Mouse (Mus musculus) thymus, adult 2 months (tissue): ENCODE results near the gene Prkag1. TPM values are rescaled to one million over a fixed set of nuclear protein-coding genes. Genes with fewer than 3 reads are reported as not detected.

Experiments used
- DNase-seq: peaks from one replicate; pipeline ENCODE4 v3.0.0; 2021
- H3K27ac ChIP-seq: fragments of 200-500 bp; 2 replicates; pipeline ENCODE4 v1.5.1; 2012; ENCODE audit warnings: low read length, control low read depth; ENCODE audit not compliant: control insufficient read depth, insufficient read depth
- H3K27me3 ChIP-seq: fragments of 200-500 bp; 2 replicates; pipeline ENCODE4 v1.6.1; 2012; ENCODE audit warnings: mild to moderate bottlenecking, low read length, moderate library complexity, mixed read lengths; ENCODE audit not compliant: control insufficient read depth, insufficient read depth
- H3K36me3 ChIP-seq: fragments of 200-500 bp; 2 replicates; pipeline ENCODE4 v1.6.1; 2012; ENCODE audit warnings: mild to moderate bottlenecking, low read length, moderate library complexity; ENCODE audit not compliant: control insufficient read depth, insufficient read depth
- H3K4me1 ChIP-seq: fragments of 200-500 bp; replicated peaks from 2 replicates; pipeline ENCODE4 v1.6.1; 2012; ENCODE audit warnings: low read length; ENCODE audit not compliant: control insufficient read depth, insufficient read depth
- H3K4me3 ChIP-seq: fragments of 200-500 bp; 2 replicates; pipeline ENCODE4 v1.5.1; 2012; ENCODE audit warnings: mild to moderate bottlenecking, low read length, control low read depth, moderate library complexity; ENCODE audit not compliant: control insufficient read depth, insufficient read depth
- CTCF ChIP-seq: fragments of 200-500 bp; IDR thresholded peaks from 2 replicates; pipeline ENCODE4 v1.5.1; 2012; ENCODE audit warnings: mild to moderate bottlenecking, control low read depth, low read length, moderate library complexity, borderline replicate concordance; ENCODE audit not compliant: control insufficient read depth, poor library complexity, insufficient read depth; ENCODE audit errors: extremely low read depth
- POLR2A ChIP-seq: fragments of 200-500 bp; IDR thresholded peaks from 2 replicates; pipeline ENCODE4 v1.6.1; 2012; ENCODE audit warnings: mild to moderate bottlenecking, low read length, control low read depth, moderate library complexity; ENCODE audit not compliant: control insufficient read depth, poor library complexity, insufficient read depth; ENCODE audit errors: extremely low read depth
- WGBS: fragments of 180-500 bp; shearing (Covaris S2); methylation state at CpG from one replicate; pipeline ENCODE4 v1.1.7; 2018; 5-methylcytosine and 5-hydroxymethylcytosine counted together
- polyA plus RNA-seq: library from polyadenylated mRNA; depleted of rRNA; stranded (reverse); fragments of >200 nt; gene quantifications from 2 replicates; pipeline ENCODE4 v1.2.3, GENCODE M21; 2012

The Prkag1 gene
- polyA plus RNA-seq, 1 experiment = 105 TPM

GRCm38 (mm10) chr15:98837006-98837742 is 5.9 kb upstream of the Prkag1 start:
- DNase-seq = no peak
- peaks cover 5% of the 10 kb centered on the region for H3K4me1 ChIP-seq
- H3K27me3 ChIP-seq = no peaks in the 10 kb centered on the region
- H3K4me3 ChIP-seq = no peak overlapping the region
- TF ChIP-seq POLR2A (no peak), CTCF (no peak)
- H3K36me3 ChIP-seq = peaks cover 82% of the 10 kb centered on the region
- 97% methylated on average over 21 of the region's 21 CpGs for WGBS
- no peak overlapping the region for H3K27ac ChIP-seq

GRCm38 (mm10) chr15:98835291-98835690 is 4.0 kb upstream of the Prkag1 start:
- Histone ChIP-seq H3K4me3 (no peak overlapping the region), H3K4me1 (peaks cover 6% of the 10 kb centered on the region), H3K36me3 (peaks cover 66% of the 10 kb centered on the region), H3K27me3 (no peaks in the 10 kb centered on the region), H3K27ac (no peak overlapping the region)
- TF ChIP-seq CTCF (no peak), POLR2A (no peak)
- no peak for DNase-seq
- WGBS = 98% methylated on average over 14 of the region's 14 CpGs

DNA sequence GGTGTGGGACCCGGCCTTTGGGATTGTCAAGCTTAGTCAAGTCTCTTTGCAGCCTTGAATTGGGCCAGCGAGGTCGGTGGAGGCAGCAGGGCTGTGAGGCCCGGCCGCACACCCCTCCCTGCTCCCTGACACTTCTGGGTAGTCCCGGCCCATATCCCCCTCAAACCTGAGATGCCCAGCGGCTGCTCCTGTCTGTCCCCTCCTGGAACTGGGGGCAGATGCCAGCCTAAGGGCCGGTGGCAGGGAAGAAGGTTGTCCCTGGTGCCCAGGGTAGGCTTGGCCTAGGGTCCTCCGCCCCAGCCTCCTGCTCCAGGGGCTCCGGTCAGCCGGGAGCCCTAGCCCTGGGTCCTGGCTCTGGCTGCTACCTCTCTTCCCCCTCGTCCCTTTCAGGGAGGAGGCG is 2.7 kb upstream of the Prkag1 start:
- H3K36me3 ChIP-seq = peaks cover 54% of the 10 kb centered on the region
- no peaks in the 10 kb centered on the region for H3K27me3 ChIP-seq
- DNase-seq = no peak
- H3K4me3 ChIP-seq = no peak overlapping the region
- TF ChIP-seq CTCF = no peak
- TF ChIP-seq POLR2A = no peak
- no peak overlapping the region for H3K27ac ChIP-seq
- peaks cover 15% of the 10 kb centered on the region for H3K4me1 ChIP-seq
- 96% methylated on average over 13 of the region's 13 CpGs for WGBS

- Histone ChIP-seq H3K36me3 (peaks cover 46% of the 10 kb centered on the region), H3K27me3 (no peaks in the 10 kb centered on the region), H3K27ac (no peak overlapping the region), H3K4me1 (peaks cover 17% of the 10 kb centered on the region), H3K4me3 (no peak overlapping the region)
- no peak for DNase-seq
- WGBS = 94% methylated on average over 11 of the region's 11 CpGs
- TF ChIP-seq CTCF = no peak
These were observed 2.0 kb upstream of the Prkag1 start for GRCm38 (mm10) chr15:98833281-98833680.

DNA sequence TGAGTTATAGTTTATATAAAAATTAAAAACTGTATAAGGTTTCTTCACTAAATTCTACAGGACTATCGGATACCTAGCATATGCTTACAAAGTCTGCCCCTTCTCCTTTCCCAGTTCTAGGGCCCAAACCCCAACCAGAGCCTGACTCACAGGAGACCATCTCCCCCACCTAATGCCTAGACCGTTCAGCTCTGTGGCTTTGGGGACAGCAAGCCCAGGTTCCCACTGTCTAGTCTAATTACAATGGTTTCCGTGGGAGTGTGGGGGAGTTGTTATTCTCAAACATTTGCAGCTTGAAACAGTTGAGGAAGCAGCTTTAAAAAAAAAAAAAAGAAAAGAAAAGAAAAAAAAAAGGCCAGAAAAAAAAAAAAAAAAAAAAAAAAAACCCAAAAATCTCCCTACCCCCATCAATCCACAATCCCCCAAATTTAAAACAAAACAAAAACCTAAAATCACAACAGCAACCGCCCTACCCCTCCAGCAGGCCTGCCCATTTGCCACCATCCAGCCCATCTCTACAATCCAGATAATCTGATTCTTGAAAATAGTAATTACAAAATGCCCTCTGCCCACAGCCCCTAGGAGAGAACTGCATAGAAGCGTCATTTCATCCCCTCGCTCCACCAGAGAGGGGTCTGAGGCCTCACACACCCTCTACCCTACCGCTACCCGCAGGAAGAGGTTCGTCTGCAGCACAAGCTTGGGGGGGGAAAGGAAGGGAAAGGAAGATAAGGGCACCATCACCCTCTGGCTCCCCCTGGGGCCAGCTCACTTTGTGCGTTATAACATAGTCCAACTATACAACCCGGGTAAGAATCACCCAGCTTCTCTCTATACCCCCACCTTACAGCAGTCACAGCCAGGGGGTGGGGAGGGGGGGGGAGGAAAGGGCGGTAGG is 1.1 kb upstream of the Prkag1 start:
- peak overlapping the region; percentile 83 for H3K27ac ChIP-seq
- TF ChIP-seq CTCF (0 out of 2 replicates have a peak, but pooled peaks have one; percentile 14), POLR2A (no peak)
- H3K36me3 ChIP-seq = peaks cover 37% of the 10 kb centered on the region
- DNase-seq = peak; percentile 70
- WGBS = 15% methylated on average over 12 of the region's 12 CpGs
- no peak overlapping the region for H3K4me3 ChIP-seq
- no peaks in the 10 kb centered on the region for H3K27me3 ChIP-seq
- H3K4me1 ChIP-seq = peaks cover 17% of the 10 kb centered on the region

- Histone ChIP-seq H3K27me3 (no peaks in the 10 kb centered on the region), H3K27ac (peak overlapping the region; percentile 76), H3K4me3 (peak overlapping the region; percentile 23), H3K4me1 (peaks cover 17% of the 10 kb centered on the region), H3K36me3 (peaks cover 30% of the 10 kb centered on the region)
- WGBS = 2% methylated on average over 9 of the region's 9 CpGs
- DNase-seq = no peak
- TF ChIP-seq POLR2A (no peak), CTCF (no peak)
These were observed 339 bp upstream of the Prkag1 start for GRCm38 (mm10) chr15:98831684-98832035.
